Mouse (Mus musculus): ENCODE results near the gene Gm6358.
"Not testable (repeated sequence)": the region's sequence is repeated elsewhere in the genome, so short reads cannot be mapped to it uniquely, and the experiment has no call there.

Gene Gm6358

DNA sequence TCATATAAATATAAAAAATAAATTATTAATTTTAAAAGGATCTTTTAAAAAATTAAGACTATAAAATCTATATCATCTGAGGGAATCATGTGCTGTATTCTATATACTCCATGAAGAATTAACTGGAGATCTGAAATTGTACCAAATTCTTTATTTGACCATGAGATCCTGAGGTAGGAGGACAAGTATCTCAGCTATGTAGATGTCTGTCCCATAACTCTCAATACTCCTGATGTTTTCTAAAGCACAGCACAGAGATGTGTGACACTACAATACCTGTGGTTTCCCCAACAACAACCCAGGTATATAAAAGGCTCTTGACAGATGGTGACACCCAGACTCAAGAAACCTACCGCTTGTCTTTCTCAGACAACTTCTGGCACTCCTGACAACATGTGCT is at the start of gene Gm6358:
TSS of gene Gm6358 (plus strand) at position 301 of the 400 bp plus-strand sequence.
- no peak for DNase-seq

DNA sequence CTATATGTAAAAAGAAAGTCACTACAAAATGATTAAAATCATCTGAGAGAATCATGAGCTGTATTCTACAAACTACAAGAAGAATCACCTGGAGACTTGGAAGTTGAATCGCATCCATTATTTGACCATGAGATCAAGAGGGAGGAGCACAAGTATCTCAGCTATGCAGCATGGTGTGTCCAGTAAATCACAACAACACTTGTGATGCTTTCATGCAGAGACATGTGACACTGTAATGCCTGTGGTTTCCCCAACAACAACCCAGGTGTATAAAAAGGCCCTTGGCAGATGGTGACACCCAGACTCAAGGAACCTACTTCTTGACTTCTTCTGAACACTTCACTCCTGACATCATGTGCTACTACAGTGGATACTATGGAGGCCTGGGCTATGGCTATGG is 10.1 kb downstream of the Gm6358 start, which contains the start of gene Gm10061:
TSS of gene Gm10061 (plus strand) at position 301 of the 400 bp plus-strand sequence.
- no peak for DNase-seq

GRCm38 (mm10) chr16:89157652-89158051 is 17.0 kb downstream of the Gm6358 start, which contains the start of gene Gm9789:
Gene Gm9789, plus strand, starts transcription at chr16:89157952.
- no peak for DNase-seq

DNA sequence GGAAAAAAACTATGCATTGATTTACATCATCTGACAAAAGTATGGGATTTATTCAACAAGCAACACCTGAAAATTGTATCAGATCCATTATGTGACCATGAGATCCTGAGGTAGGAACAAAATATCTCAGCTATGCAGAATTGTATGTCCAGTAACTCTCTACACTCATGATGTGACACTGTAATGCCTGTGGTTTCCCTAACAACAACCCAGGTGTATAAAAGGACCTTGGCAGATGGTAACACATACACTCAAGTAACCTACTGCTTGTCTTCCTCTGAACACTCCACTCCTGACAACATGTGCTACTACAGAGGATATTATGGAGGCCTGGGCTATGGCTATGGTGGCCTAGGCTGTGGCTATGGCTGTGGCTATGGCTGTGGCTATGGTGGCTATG is 28.5 kb downstream of the Gm6358 start, which contains the start of gene Gm7735:
TSS of gene Gm7735 (plus strand) at position 301 of the 400 bp plus-strand sequence.
- not testable (repeated sequence) for DNase-seq

GRCm38 (mm10) chr16:89174435-89174834 is 33.8 kb downstream of the Gm6358 start, which contains the start of gene 1110057P08Rik:
Gene 1110057P08Rik, plus strand, starts transcription at chr16:89174735.
- no peak for DNase-seq

GRCm38 (mm10) chr16:89188621-89189020 is 48.0 kb downstream of the Gm6358 start:
- DNase-seq, result no peak

Data from lung, postnatal 4 days (tissue).